Mouse (Mus musculus) CH12.LX (cell line): ENCODE results near the gene Olfr665.

Source experiments
- CTCF ChIP-seq, 2 experiments: IDR thresholded peaks in 1 of 2; conservative IDR thresholded peaks in 1 of 2; 2 replicates each; pipeline ENCODE4 v1.5.1; 2011 to 2012; ENCODE audit warnings: low read depth in 2 of 2, low read length in 2 of 2, improper control_type of control experiment in 1 of 2, inconsistent platforms in 1 of 2, mild to moderate bottlenecking in 1 of 2, moderate library complexity in 1 of 2
- ELF1 ChIP-seq: IDR thresholded peaks from 2 replicates; pipeline ENCODE4 v1.6.1; 2014; ENCODE audit warnings: low read depth, mild to moderate bottlenecking, inconsistent platforms, low read length, improper control_type of control experiment
- EP300 ChIP-seq: IDR thresholded peaks from 2 replicates; pipeline ENCODE4 v1.6.1; 2011; ENCODE audit warnings: low read length, improper control_type of control experiment
- MXI1 ChIP-seq: IDR thresholded peaks from 2 replicates; pipeline ENCODE4 v1.6.1; 2011; ENCODE audit warnings: mild to moderate bottlenecking, low read depth, low read length, improper control_type of control experiment
- POLR2A ChIP-seq: IDR thresholded peaks from 2 replicates; pipeline ENCODE4 v1.6.1; 2011; ENCODE audit warnings: low read depth, mild to moderate bottlenecking, improper control_type of control experiment, low read length
- UBTF ChIP-seq: IDR thresholded peaks from 2 replicates; pipeline ENCODE4 v1.6.1; 2012; ENCODE audit warnings: low read depth, mild to moderate bottlenecking, inconsistent platforms, low read length, improper control_type of control experiment, moderate library complexity
- USF1 ChIP-seq: IDR thresholded peaks from 2 replicates; pipeline ENCODE4 v1.6.1; 2014; ENCODE audit warnings: low read depth, mild to moderate bottlenecking, inconsistent platforms, low read length, improper control_type of control experiment
- USF2 ChIP-seq: conservative IDR thresholded peaks from 2 replicates; pipeline ENCODE4 v1.6.1; 2011; ENCODE audit warnings: low read depth, low read length, improper control_type of control experiment
- ZC3H11A ChIP-seq: IDR thresholded peaks from 2 replicates; pipeline ENCODE4 v1.6.1; 2012; ENCODE audit warnings: low read depth, mild to moderate bottlenecking, inconsistent platforms, low read length, improper control_type of control experiment

DNA sequence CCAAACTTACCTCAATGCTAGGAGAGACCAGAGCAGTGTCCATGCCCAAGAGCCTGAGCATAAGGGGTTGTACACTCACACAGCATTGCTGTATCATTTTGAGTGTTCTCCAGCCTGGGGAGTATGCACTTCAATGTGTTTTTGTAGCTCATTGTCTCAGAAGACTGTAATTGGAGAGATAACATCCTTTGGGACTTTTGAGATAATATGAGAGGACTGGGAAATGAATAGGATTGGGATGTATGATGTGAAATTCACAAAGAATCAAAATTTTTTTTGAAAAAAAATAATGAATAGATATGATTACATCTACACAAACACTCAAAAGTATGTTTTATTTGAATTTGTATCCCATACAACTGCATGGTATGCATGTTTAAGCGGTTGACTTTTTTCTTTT is 50.1 kb downstream of the Olfr665 start, which contains the start of gene Olfr668:
- TF ChIP-seq CTCF (conservative IDR thresholded peaks at IDR 0.05 in 1 of 2, IDR thresholded peaks at IDR 0.05 in 1 of 2; ENCODE audit: low read depth in 2 of 2, low read length in 2 of 2) = no peak
- TF ChIP-seq USF1 = no peak
- no peak for TF ChIP-seq POLR2A
- TF ChIP-seq UBTF = no peak
- TF ChIP-seq ELF1 = no peak
- no peak for TF ChIP-seq USF2
- no peak for TF ChIP-seq ZC3H11A
- no peak for TF ChIP-seq MXI1
- no peak for TF ChIP-seq EP300
